8 mouse cellular contexts compared by ENCODE assay signal in genomic region chr19:16984897-16985296, GRCm38 (mm10). TPM values are rescaled to one million over a fixed set of nuclear protein-coding genes. Genes with fewer than 3 reads are reported as not detected.
DNase-seq lines count a peak whose midpoint lies in the region.

No protein-coding gene starts in this region.

- 47% methylated on average over 5 of the region's 5 CpGs for WGBS in heart, embryonic 10.5 days

- H3K27ac ChIP-seq in heart, embryonic 10.5 days, result no peak overlapping the region

- peak; percentile 29 to 64 for DNase-seq in heart, postnatal 10 days
- DNase-seq in heart, embryonic 10.5 days (ENCODE audit: low spot score), result no peak
- peak; percentile 58 for DNase-seq in A20 (ENCODE audit: low read depth, low spot score)
- peak; percentile 14 for DNase-seq in WW6 (ENCODE audit: low read depth, low spot score)
- DNase-seq in cerebellum, postnatal 36 days, result peak; percentile 41 to 44
- peak; percentile 54 for DNase-seq in induced T-regulatory cell, adult 2 months (ENCODE audit: low read depth)
- DNase-seq in lung, postnatal 10 days, result peak; percentile 28
- DNase-seq in thymus, postnatal 25 days, result peak; percentile 35

- no peaks in the 10 kb centered on the region for H3K4me1 ChIP-seq in heart, embryonic 10.5 days

- H3K4me3 ChIP-seq in heart, embryonic 10.5 days, result no peak overlapping the region

- intact Hi-C loops in heart, postnatal 10 days (cut with DNase I), result loop anchor here (2.0 to 5.0 kb wide), 2 partner anchors 83 to 182 kb away; no protein-coding TSS in a partner anchor

- no peaks in the 10 kb centered on the region for H3K27me3 ChIP-seq in heart, embryonic 10.5 days (ENCODE audit: insufficient read depth, poor library complexity, severe bottlenecking)

- H3K36me3 ChIP-seq in heart, embryonic 10.5 days, result no peaks in the 10 kb centered on the region

- H3K9me3 ChIP-seq in heart, embryonic 10.5 days, result no peaks in the 10 kb centered on the region

RNA-seq across cellular contexts. Expression of gene Prune2, which starts 29.0 kb away (rescaled TPM):
- total RNA-seq in heart, postnatal 10 days (2021), result 10 to 100 TPM; 16.2 to 17.4 TPM
- 3.6 and 8.5 TPM in 2 replicates for polyA plus RNA-seq in heart, embryonic 10.5 days (2016; fragmentation: Nextera tagmentation; extraction: Ambion mirVana)
